Mouse (Mus musculus): ENCODE results near the gene Dclk1. TPM values are rescaled to one million over a fixed set of nuclear protein-coding genes. Genes with fewer than 3 reads are reported as not detected.

The Dclk1 gene
- polyA plus RNA-seq (2012; ENCODE audit: low replicate concordance): 0.25 and 0.30 TPM in 2 replicates

GRCm38 (mm10) chr3:55241730-55242421, at the start of gene Dclk1:
TSS of gene Dclk1 (plus strand) at chr3:55242364.

DNA sequence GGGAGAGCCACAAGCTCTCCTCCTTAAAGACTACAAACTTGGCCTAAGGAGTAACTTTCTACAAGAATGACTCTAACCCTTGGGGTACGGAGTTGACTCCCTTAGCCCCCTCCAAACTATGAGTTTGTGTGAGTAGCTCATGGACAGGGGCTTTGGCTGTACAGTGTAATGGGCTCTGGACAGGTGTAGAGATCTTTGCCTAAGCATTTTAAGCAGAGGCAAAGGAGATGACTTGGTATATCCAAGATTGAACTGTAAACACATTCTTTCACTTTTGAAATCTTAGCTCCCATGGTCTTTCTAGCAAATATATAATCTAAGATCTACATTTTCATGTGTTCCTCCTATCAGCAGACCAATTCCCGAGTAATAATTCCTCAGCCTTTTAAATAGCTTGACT, 229.9 kb downstream of the Dclk1 start, which contains the start of gene Gm21954:
Gm21954 (minus strand) TSS at position 101 of the 400 bp plus-strand sequence.

Other genes starting within 250 kb of the Dclk1 start
- not detected in 2 replicates for gene Ccna1, start 186.9 kb upstream of the Dclk1 start, polyA plus RNA-seq (2012; ENCODE audit: low replicate concordance)
- 8.4 and 10.1 TPM in 2 replicates for gene Spg20, start 130.3 kb upstream of the Dclk1 start, polyA plus RNA-seq (2012; ENCODE audit: low replicate concordance)
- gene Ccdc169, start 105.0 kb upstream of the Dclk1 start, polyA plus RNA-seq (2012; ENCODE audit: low replicate concordance): not detected in 2 replicates
- gene Sohlh2, start 60.3 kb upstream of the Dclk1 start, polyA plus RNA-seq (2012; ENCODE audit: low replicate concordance): not detected in 2 replicates
- gene Gm21954, start 229.8 kb downstream of the Dclk1 start, polyA plus RNA-seq (2012; ENCODE audit: low replicate concordance): not detected in 2 replicates